Mouse (Mus musculus) heart, adult 2 months (tissue): Measurements from ENCODE around the gene Cbfb. TPM values are rescaled to one million over a fixed set of nuclear protein-coding genes. Genes with fewer than 3 reads are reported as not detected.

Source experiments
- DNase-seq, 2 experiments: peaks; one replicate each; pipeline ENCODE4 v3.0.0; 2021
- H3K27ac ChIP-seq: fragments of 200-600 bp; 2 replicates; pipeline ENCODE4 v1.8.1; 2022
- H3K27me3 ChIP-seq: fragments of 200-500 bp; 2 replicates; pipeline ENCODE4 v1.6.1; 2012; ENCODE audit warnings: mild to moderate bottlenecking, low read length, inconsistent platforms, mixed read lengths; ENCODE audit not compliant: control insufficient read depth, insufficient read depth
- H3K36me3 ChIP-seq: fragments of 200-500 bp; 2 replicates; pipeline ENCODE4 v1.6.1; 2012; ENCODE audit warnings: low read length, inconsistent platforms; ENCODE audit not compliant: control insufficient read depth, insufficient read depth
- H3K4me1 ChIP-seq: fragments of 200-500 bp; 2 replicates; pipeline ENCODE4 v1.6.1; 2011; ENCODE audit warnings: low read length; ENCODE audit not compliant: control insufficient read depth, insufficient read depth
- H3K4me3 ChIP-seq: fragments of 200-600 bp; 2 replicates; pipeline ENCODE4 v1.8.1; 2022
- H3K79me2 ChIP-seq: fragments of 200-500 bp; replicated peaks from 2 replicates; pipeline ENCODE4 v1.6.1; 2012; ENCODE audit warnings: mild to moderate bottlenecking, inconsistent platforms, low read length, moderate library complexity, mixed read lengths; ENCODE audit not compliant: control insufficient read depth, insufficient read depth
- H3K9ac ChIP-seq: fragments of 200-500 bp; 2 replicates; pipeline ENCODE4 v1.6.1; 2012; ENCODE audit warnings: low read depth, mild to moderate bottlenecking, control low read depth, inconsistent platforms, low read length, mixed read lengths
- CTCF ChIP-seq: fragments of 200-600 bp; IDR thresholded peaks from 2 replicates; pipeline ENCODE4 v1.8.1; 2022; ENCODE audit warnings: antibody characterized with exemption, mild to moderate bottlenecking, moderate library complexity
- EP300 ChIP-seq: fragments of 200-500 bp; IDR thresholded peaks from 2 replicates; pipeline ENCODE4 v1.6.1; 2011; ENCODE audit warnings: low read depth, low read length, control low read depth; ENCODE audit not compliant: insufficient read depth
- POLR2A ChIP-seq: fragments of 200-500 bp; IDR thresholded peaks from 2 replicates; pipeline ENCODE4 v1.6.1; 2011; ENCODE audit warnings: mild to moderate bottlenecking, low read depth, low read length, control low read depth; ENCODE audit not compliant: insufficient read depth
- WGBS: fragments of 180-500 bp; shearing (Covaris S2); methylation state at CpG from one replicate; pipeline ENCODE4 v1.1.7; 2018; 5-methylcytosine and 5-hydroxymethylcytosine counted together
- intact Hi-C: fragments of 180-260 bp; cut with DNase I; formaldehyde crosslinking; loops from one replicate; pipeline ENCODE4 v1.15.1; 2025
- polyA plus RNA-seq: library from polyadenylated mRNA; depleted of rRNA; stranded (reverse); fragments of >200 nt; gene quantifications from 2 replicates; pipeline ENCODE4 v1.2.3, GENCODE M21; 2012; rRNA removed
- total RNA-seq, 2 experiments: library from RNA; stranded (reverse); gene quantifications; 2 replicates each; pipeline ENCODE4 v1.2.3; 2021

The Cbfb gene
- total and polyA plus RNA-seq, 3 experiments, result 6.4 to 23.8 (median 23.1) TPM

- no peak overlapping the region for H3K27ac ChIP-seq
- no peak for TF ChIP-seq EP300
- no peak for TF ChIP-seq POLR2A
- no peak for TF ChIP-seq CTCF
- intact Hi-C loops, result loop anchor here (10.0 kb wide), 1 partner anchor 612 kb away; no protein-coding TSS in a partner anchor
- H3K27me3 ChIP-seq, result no peaks in the 10 kb centered on the region
- no peaks in the 10 kb centered on the region for H3K79me2 ChIP-seq
- peaks cover 3% of the 10 kb centered on the region for H3K4me1 ChIP-seq
- DNase-seq, result peak; percentile 16 to 34
- 78% methylated on average over 13 of the region's 13 CpGs for WGBS
- no peaks in the 10 kb centered on the region for H3K36me3 ChIP-seq
- no peak overlapping the region for H3K4me3 ChIP-seq
- H3K9ac ChIP-seq, result no peak overlapping the region
These were observed 96.3 kb downstream of the Cbfb start for GRCm38 (mm10) chr8:105266775-105267174.

Other genes starting within 250 kb of the Cbfb start
- 1 to 10 TPM in 1 of 2 experiments, under 1 TPM in 1; 0.76 to 1.9 TPM for gene Ces2e, start 244.4 kb upstream of the Cbfb start, total RNA-seq
- 2.6 and 4.2 TPM in 2 replicates for gene Ces2e, start 244.4 kb upstream of the Cbfb start, polyA plus RNA-seq
- gene Ces2f, start 223.3 kb upstream of the Cbfb start, total RNA-seq, result not detected
- gene Ces2f, start 223.3 kb upstream of the Cbfb start, polyA plus RNA-seq, result 0.04 TPM in 1 of 2 replicates, not detected in the other
- 1 to 10 TPM; 2.6 to 3.3 TPM for gene Ces2g, start 209.0 kb upstream of the Cbfb start, total RNA-seq
- gene Ces2g, start 209.0 kb upstream of the Cbfb start, polyA plus RNA-seq, result 3.4 and 4.5 TPM in 2 replicates
- gene Ces2h, start 169.8 kb upstream of the Cbfb start, total RNA-seq, result not detected
- not detected in 2 replicates for gene Ces2h, start 169.8 kb upstream of the Cbfb start, polyA plus RNA-seq
- not detected for gene Ces3a, start 122.1 kb upstream of the Cbfb start, total RNA-seq
- 0.26 TPM in 1 of 2 replicates, not detected in the other for gene Ces3a, start 122.1 kb upstream of the Cbfb start, polyA plus RNA-seq
- gene Ces3b, start 86.9 kb upstream of the Cbfb start, total RNA-seq, result not detected
- gene Ces3b, start 86.9 kb upstream of the Cbfb start, polyA plus RNA-seq, result 0.32 TPM in 1 of 2 replicates, not detected in the other
- gene Ces4a, start 38.9 kb upstream of the Cbfb start, total RNA-seq, result not detected
- gene Ces4a, start 38.9 kb upstream of the Cbfb start, polyA plus RNA-seq, result not detected in 2 replicates
- gene D230025D16Rik, start 54.5 kb downstream of the Cbfb start, total RNA-seq, result 10 to 100 TPM; 19.2 to 20.3 TPM
- 16.5 and 23.7 TPM in 2 replicates for gene D230025D16Rik, start 54.5 kb downstream of the Cbfb start, polyA plus RNA-seq
- 1 to 10 TPM; 3.5 to 5.2 TPM for gene B3gnt9, start 84.5 kb downstream of the Cbfb start, total RNA-seq
- gene B3gnt9, start 84.5 kb downstream of the Cbfb start, polyA plus RNA-seq, result 7.1 and 8.5 TPM in 2 replicates
- gene Tradd, start 93.9 kb downstream of the Cbfb start, total RNA-seq, result 1 to 10 TPM; 3.9 to 4.9 TPM
- gene Tradd, start 93.9 kb downstream of the Cbfb start, polyA plus RNA-seq, result 4.3 and 4.6 TPM in 2 replicates
- gene Fbxl8, start 94.0 kb downstream of the Cbfb start, total RNA-seq, result 1 to 10 TPM; 1.8 to 2.5 TPM
- 3.6 and 4.1 TPM in 2 replicates for gene Fbxl8, start 94.0 kb downstream of the Cbfb start, polyA plus RNA-seq
- 1 to 10 TPM; 2.7 to 3.9 TPM for gene Hsf4, start 99.1 kb downstream of the Cbfb start, total RNA-seq
- gene Hsf4, start 99.1 kb downstream of the Cbfb start, polyA plus RNA-seq, result 4.3 and 5.4 TPM in 2 replicates
- 10 to 100 TPM; 19.7 to 23.0 TPM for gene Nol3, start 105.5 kb downstream of the Cbfb start, total RNA-seq
- gene Nol3, start 105.5 kb downstream of the Cbfb start, polyA plus RNA-seq, result 17.3 and 19.1 TPM in 2 replicates
- gene 4931428F04Rik, start 119.2 kb downstream of the Cbfb start, total RNA-seq, result 1 to 10 TPM; 1.1 to 1.2 TPM
- 2.1 and 3.5 TPM in 2 replicates for gene 4931428F04Rik, start 119.2 kb downstream of the Cbfb start, polyA plus RNA-seq
- gene Exoc3l, start 125.4 kb downstream of the Cbfb start, total RNA-seq, result 1 to 10 TPM; 3.9 to 4.7 TPM
- 10.5 and 11.8 TPM in 2 replicates for gene Exoc3l, start 125.4 kb downstream of the Cbfb start, polyA plus RNA-seq
- 10 to 100 TPM; 21.1 to 21.5 TPM for gene E2f4, start 127.0 kb downstream of the Cbfb start, total RNA-seq
- 61.8 and 62.8 TPM in 2 replicates for gene E2f4, start 127.0 kb downstream of the Cbfb start, polyA plus RNA-seq
- under 1 TPM; 0.70 to 0.73 TPM for gene Elmo3, start 134.9 kb downstream of the Cbfb start, total RNA-seq
- gene Elmo3, start 134.9 kb downstream of the Cbfb start, polyA plus RNA-seq, result 2.8 and 3.5 TPM in 2 replicates
- 1 to 10 TPM in 1 of 2 experiments, under 1 TPM in 1; 0.93 to 1.1 TPM for gene Lrrc29, start 155.6 kb downstream of the Cbfb start, total RNA-seq
- 1.6 and 2.2 TPM in 2 replicates for gene Lrrc29, start 155.6 kb downstream of the Cbfb start, polyA plus RNA-seq
- gene Tmem208, start 155.7 kb downstream of the Cbfb start, total RNA-seq, result 10 to 100 TPM; 24.1 to 26.6 TPM
- gene Tmem208, start 155.7 kb downstream of the Cbfb start, polyA plus RNA-seq, result 43.6 and 51.9 TPM in 2 replicates
- gene Fhod1, start 177.3 kb downstream of the Cbfb start, total RNA-seq, result 1 to 10 TPM; 4.4 to 6.9 TPM
- 14.2 and 17.3 TPM in 2 replicates for gene Fhod1, start 177.3 kb downstream of the Cbfb start, polyA plus RNA-seq
- under 1 TPM; 0.36 to 0.37 TPM for gene Slc9a5, start 178.2 kb downstream of the Cbfb start, total RNA-seq
- 1.7 and 2.1 TPM in 2 replicates for gene Slc9a5, start 178.2 kb downstream of the Cbfb start, polyA plus RNA-seq
- gene Plekhg4, start 202.6 kb downstream of the Cbfb start, total RNA-seq, result under 1 TPM in 1 of 2 experiments, not detected in 1; 0.10 TPM
- gene Plekhg4, start 202.6 kb downstream of the Cbfb start, polyA plus RNA-seq, result 0.20 and 0.29 TPM in 2 replicates
- under 1 TPM; 0.13 to 0.25 TPM for gene Kctd19, start 242.8 kb downstream of the Cbfb start, total RNA-seq
- gene Kctd19, start 242.8 kb downstream of the Cbfb start, polyA plus RNA-seq, result 0.08 and 0.15 TPM in 2 replicates
- under 1 TPM; 0.45 to 0.47 TPM for gene Lrrc36, start 242.9 kb downstream of the Cbfb start, total RNA-seq
- 0.67 and 0.94 TPM in 2 replicates for gene Lrrc36, start 242.9 kb downstream of the Cbfb start, polyA plus RNA-seq